Mouse (Mus musculus): ENCODE data around the gene Pim1. TPM values are rescaled to one million over a fixed set of nuclear protein-coding genes. Genes with fewer than 3 reads are reported as not detected.
"Not testable (repeated sequence)": the region's sequence is repeated elsewhere in the genome, so short reads cannot be mapped to it uniquely, and the experiment has no call there.

Pim1 gene
- total RNA-seq, 1 experiment from 2014 or later, result 588 TPM

GRCm38 (mm10) chr17:29502005-29502668 is 11.6 kb downstream of the Pim1 start:
- no peak for ATAC-seq (replicated peaks in 1 of 2; ENCODE audit: insufficient read depth in 1 of 2, low FRiP score in 2 of 2, low TSS enrichment in 1 of 2, low read depth in 1 of 2, poor library complexity in 2 of 2, severe bottlenecking in 2 of 2)

DNA sequence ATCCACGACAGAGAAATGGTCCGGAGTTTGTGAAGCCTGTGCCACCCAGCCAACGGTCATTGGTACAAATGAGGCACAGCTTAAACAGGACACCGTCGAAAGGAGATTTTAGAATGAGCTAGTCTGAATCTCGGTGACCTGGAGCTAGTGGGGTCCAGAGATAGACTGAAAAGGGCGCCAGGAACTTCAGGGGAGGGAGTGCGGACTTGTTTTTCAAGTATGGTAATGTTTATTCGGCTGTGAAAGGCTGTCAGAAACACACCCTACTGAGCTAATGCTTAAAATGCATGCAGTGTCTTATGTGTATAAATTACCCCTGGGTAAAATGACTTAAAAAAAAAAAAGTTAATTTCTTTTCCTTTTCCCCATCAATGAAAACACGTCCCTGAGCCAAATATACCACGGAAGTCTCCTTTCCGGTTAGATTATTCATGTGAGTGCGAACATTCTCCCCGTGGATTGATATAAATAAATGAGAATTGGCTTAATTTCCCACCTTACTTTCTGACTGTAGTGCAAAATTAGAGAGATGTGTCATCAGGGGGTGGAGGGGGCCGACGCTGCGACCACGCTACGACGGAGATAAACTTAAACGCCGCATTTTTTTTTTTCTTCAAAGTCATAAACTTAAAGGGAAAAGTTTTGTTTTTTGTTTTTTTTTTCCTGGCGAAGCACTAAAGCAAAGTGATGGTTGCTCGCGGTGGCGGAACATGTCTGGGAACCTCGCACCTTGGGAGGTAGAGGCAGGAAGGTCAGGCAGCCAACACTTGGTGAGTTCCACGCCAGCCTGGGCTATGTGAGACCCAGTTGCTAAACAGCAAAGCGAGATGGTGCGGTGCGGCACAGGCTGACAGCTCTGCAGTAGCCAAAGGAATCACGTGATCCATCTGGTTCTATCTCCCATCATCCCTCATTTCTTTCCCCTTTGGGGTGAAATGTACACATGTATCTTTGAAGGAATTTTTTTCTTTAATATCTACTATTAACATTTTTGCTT is 12.4 kb downstream of the Pim1 start:
- no peak for ATAC-seq (replicated peaks in 1 of 2; ENCODE audit: insufficient read depth in 1 of 2, low FRiP score in 2 of 2, low TSS enrichment in 1 of 2, low read depth in 1 of 2, poor library complexity in 2 of 2, severe bottlenecking in 2 of 2)

GRCm38 (mm10) chr17:29503700-29504099 is 13.1 kb downstream of the Pim1 start:
- ATAC-seq (replicated peaks in 1 of 2; ENCODE audit: insufficient read depth in 1 of 2, low FRiP score in 2 of 2, low TSS enrichment in 1 of 2, low read depth in 1 of 2, poor library complexity in 2 of 2, severe bottlenecking in 2 of 2), result no peak

DNA sequence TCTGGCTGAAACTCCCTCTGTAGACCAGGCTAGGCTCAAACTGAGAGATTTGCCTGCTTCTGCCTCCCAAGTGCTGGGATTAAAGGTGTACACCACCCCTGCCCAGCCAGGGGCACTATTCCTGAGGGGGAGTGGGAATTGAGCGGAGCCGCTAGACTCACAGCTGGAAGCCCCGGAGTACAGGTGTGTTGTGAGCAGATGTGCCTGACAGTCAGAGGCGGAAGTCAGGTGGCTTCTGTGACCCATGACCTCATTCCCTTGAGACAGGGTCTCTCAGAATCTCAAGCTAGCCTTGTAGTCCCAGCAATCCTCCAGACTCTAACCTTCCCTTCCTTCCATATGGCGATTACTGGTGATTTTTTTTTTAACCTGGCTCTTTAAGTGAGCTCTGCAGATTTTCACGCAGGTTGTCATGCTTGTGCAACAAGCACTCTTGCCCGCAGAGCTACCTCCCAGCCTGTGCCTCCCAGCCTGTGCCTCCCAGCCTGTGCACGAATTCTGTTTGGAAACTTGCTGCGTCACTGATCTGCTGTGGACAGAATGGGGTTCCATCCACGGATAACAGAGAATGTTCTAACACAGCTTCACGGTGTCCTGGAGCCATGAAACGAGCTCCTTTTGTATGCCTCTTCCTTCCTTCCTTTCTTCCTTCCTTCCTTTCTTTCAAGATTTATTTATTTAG is 18.5 kb downstream of the Pim1 start:
- 0 out of 4 replicates have a peak, but pooled peaks of 1 of the 2 experiments have one; percentile 23 for ATAC-seq (replicated peaks in 1 of 2; ENCODE audit: insufficient read depth in 1 of 2, low FRiP score in 2 of 2, low TSS enrichment in 1 of 2, low read depth in 1 of 2, poor library complexity in 2 of 2, severe bottlenecking in 2 of 2)

- ATAC-seq (replicated peaks in 1 of 2; ENCODE audit: insufficient read depth in 1 of 2, low FRiP score in 2 of 2, low TSS enrichment in 1 of 2, low read depth in 1 of 2, poor library complexity in 2 of 2, severe bottlenecking in 2 of 2), result peak in 1 of 2 experiments; percentile 54; a peak in 1 of 4 replicates
Observed at GRCm38 (mm10) chr17:29510691-29511090, 20.1 kb downstream of the Pim1 start.

DNA sequence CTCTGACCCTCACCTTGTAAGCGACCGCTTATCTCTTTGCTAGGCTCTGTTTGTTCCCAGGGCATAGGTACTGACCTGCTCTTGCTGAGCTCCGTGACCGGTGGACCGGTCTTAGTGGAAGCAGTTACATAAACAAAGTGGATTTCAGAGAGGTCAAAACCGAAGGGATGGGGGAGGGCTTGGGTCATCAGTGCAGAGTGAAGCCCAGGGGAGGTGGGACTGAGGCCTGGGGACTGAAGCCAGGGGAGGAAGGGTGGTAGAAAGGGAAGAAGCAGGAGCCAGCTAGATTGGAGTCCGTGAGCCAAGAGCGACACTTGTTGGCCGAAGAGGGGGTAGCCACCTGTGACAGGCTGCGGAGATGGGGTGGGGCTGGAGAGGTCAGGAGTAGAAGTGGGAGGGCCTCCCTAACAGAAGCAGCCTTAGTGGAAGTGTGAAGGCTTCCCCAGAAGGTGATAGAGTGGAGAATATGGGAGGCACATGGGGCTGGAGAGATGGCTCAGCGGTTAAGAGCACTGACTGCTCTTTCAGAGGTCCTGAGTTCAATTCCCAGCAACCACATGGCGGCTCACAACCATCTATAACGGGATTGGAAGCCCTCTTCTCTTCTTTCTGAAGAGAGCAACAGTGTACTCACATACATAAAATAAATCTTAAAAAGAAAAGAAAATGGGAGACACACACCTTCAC is 22.6 kb downstream of the Pim1 start:
- ATAC-seq (replicated peaks in 1 of 2; ENCODE audit: insufficient read depth in 1 of 2, low FRiP score in 2 of 2, low TSS enrichment in 1 of 2, low read depth in 1 of 2, poor library complexity in 2 of 2, severe bottlenecking in 2 of 2), result peak; percentile 86 to 92

- peak; percentile 40 to 67 for ATAC-seq (replicated peaks in 1 of 2; ENCODE audit: insufficient read depth in 1 of 2, low FRiP score in 2 of 2, low TSS enrichment in 1 of 2, low read depth in 1 of 2, poor library complexity in 2 of 2, severe bottlenecking in 2 of 2)
Observed at GRCm38 (mm10) chr17:29514435-29514834, 23.9 kb downstream of the Pim1 start.

GRCm38 (mm10) chr17:29518665-29519064 is 28.1 kb downstream of the Pim1 start:
- not testable (repeated sequence) for ATAC-seq (replicated peaks in 1 of 2; ENCODE audit: insufficient read depth in 1 of 2, low FRiP score in 2 of 2, low TSS enrichment in 1 of 2, low read depth in 1 of 2, poor library complexity in 2 of 2, severe bottlenecking in 2 of 2)

- no peak for ATAC-seq (replicated peaks in 1 of 2; ENCODE audit: insufficient read depth in 1 of 2, low FRiP score in 2 of 2, low TSS enrichment in 1 of 2, low read depth in 1 of 2, poor library complexity in 2 of 2, severe bottlenecking in 2 of 2)
Observed at GRCm38 (mm10) chr17:29519731-29520130, 29.2 kb downstream of the Pim1 start.

- ATAC-seq (replicated peaks in 1 of 2; ENCODE audit: insufficient read depth in 1 of 2, low FRiP score in 2 of 2, low TSS enrichment in 1 of 2, low read depth in 1 of 2, poor library complexity in 2 of 2, severe bottlenecking in 2 of 2), result no peak
Observed at GRCm38 (mm10) chr17:29525613-29526012, 35.1 kb downstream of the Pim1 start.

- ATAC-seq (replicated peaks in 1 of 2; ENCODE audit: insufficient read depth in 1 of 2, low FRiP score in 2 of 2, low TSS enrichment in 1 of 2, low read depth in 1 of 2, poor library complexity in 2 of 2, severe bottlenecking in 2 of 2), result 0 out of 4 replicates have a peak, but pooled peaks of 1 of the 2 experiments have one; percentile 35
Observed at GRCm38 (mm10) chr17:29528568-29529187, 38.1 kb downstream of the Pim1 start.

- ATAC-seq (replicated peaks in 1 of 2; ENCODE audit: insufficient read depth in 1 of 2, low FRiP score in 2 of 2, low TSS enrichment in 1 of 2, low read depth in 1 of 2, poor library complexity in 2 of 2, severe bottlenecking in 2 of 2), result no peak
Observed at GRCm38 (mm10) chr17:29530508-29530907, 40.0 kb downstream of the Pim1 start.

GRCm38 (mm10) chr17:29531278-29531677 is 40.7 kb downstream of the Pim1 start:
- no peak for ATAC-seq (replicated peaks in 1 of 2; ENCODE audit: insufficient read depth in 1 of 2, low FRiP score in 2 of 2, low TSS enrichment in 1 of 2, low read depth in 1 of 2, poor library complexity in 2 of 2, severe bottlenecking in 2 of 2)

DNA sequence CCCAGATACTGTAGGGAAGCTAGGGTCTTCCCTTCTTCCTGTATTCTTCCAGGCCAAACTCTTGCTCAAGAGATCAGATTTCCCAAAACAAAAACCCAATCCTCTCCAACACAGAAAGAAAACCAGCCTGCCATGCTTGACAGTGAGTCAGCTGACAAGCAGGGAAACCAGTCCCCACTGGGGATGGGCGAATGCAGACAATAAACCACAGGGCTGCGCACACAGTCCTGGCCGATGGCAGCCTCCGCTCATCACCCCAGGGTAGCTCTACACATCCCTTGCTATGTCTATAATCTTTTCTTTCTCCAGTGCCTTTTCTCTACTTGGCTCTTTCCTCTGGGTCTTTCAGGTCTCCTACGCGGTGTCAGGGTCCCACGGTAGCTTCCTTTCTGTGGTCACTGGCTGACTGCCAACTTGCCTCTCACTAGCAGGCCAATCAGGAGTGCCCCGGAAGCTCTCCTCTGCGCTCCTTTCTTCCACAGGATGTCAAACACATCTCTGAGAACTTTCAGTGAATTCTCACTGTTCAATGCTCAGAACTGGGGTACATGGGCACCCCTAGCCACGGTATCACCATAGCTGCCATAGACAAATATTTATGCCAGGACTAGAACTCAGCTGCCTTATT is 41.3 kb downstream of the Pim1 start:
- ATAC-seq (replicated peaks in 1 of 2; ENCODE audit: insufficient read depth in 1 of 2, low FRiP score in 2 of 2, low TSS enrichment in 1 of 2, low read depth in 1 of 2, poor library complexity in 2 of 2, severe bottlenecking in 2 of 2), result peak; percentile 40 to 64

GRCm38 (mm10) chr17:29533866-29534265 is 43.3 kb downstream of the Pim1 start:
- no peak for ATAC-seq (replicated peaks in 1 of 2; ENCODE audit: insufficient read depth in 1 of 2, low FRiP score in 2 of 2, low TSS enrichment in 1 of 2, low read depth in 1 of 2, poor library complexity in 2 of 2, severe bottlenecking in 2 of 2)

- no peak for ATAC-seq (replicated peaks in 1 of 2; ENCODE audit: insufficient read depth in 1 of 2, low FRiP score in 2 of 2, low TSS enrichment in 1 of 2, low read depth in 1 of 2, poor library complexity in 2 of 2, severe bottlenecking in 2 of 2)
Observed at GRCm38 (mm10) chr17:29540426-29540825, 49.9 kb downstream of the Pim1 start.

All from hematopoietic stem cell, adult 5-6 weeks (primary cell).